Mouse (Mus musculus): ENCODE measurements around the gene Tifa.

The Tifa gene

GRCm38 (mm10) chr3:127862479-127862878, 72.9 kb downstream of the Tifa start:
- no peak for DNase-seq (ENCODE audit: low read depth, low spot score)

DNA sequence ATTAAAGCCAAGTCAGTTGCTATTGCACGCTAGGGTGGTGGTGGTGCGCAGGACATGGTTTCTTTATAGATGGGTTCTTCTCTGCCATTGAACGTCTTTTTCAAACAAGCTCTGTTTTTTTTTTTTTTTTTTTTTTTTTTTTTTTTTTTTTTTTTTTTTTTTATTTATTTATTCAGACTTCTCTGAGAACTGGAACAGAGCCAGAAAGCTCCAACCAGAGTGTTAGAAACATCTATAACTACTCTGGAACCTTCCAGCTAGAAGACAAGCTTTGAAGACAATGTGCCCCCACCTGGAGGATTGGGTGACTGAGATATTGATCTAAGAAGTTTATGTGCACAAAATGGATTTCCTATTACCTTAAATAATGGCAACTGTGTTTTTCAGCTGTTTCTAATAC, 74.0 kb downstream of the Tifa start:
- no peak for DNase-seq (ENCODE audit: low read depth, low spot score)

GRCm38 (mm10) chr3:127864242-127864641, 74.6 kb downstream of the Tifa start:
- no peak for DNase-seq (ENCODE audit: low read depth, low spot score)

DNA sequence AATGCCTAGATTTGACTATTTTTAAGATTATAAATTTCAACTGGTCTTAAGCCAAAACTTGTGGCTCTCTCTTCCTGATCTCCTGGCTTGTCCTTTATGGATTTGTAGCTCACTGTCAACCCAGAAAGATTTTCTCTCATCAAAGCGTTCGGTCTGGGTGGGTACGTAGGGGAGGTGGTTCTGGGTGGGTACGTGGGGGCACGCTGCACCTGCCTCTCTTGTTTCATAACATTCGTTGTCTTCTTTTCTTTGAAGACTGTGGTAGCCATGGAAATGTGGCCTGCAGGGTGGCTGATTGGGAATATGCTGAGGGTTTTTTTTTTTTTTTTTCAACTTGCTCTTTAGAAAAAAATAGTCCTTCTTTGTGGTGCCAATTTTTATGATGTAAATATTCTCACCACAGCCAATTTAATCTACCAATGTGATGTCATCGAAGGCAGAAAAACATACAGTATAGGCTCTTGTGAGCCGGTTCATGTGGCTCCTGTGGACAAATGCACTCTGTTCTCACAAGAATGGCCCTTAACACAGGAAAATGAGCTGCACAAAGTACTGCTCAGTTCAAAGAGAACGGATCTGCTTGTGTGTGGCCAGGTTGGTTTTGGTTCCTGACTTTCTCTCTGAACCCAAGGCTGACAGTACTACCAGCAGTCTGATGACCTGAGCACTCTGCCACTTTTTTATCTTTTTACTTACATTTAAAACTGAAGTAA, 78.6 kb downstream of the Tifa start:
- DNase-seq (ENCODE audit: low read depth, low spot score) = no peak

GRCm38 (mm10) chr3:127868880-127869279, 79.3 kb downstream of the Tifa start:
- no peak for DNase-seq (ENCODE audit: low read depth, low spot score)

DNA sequence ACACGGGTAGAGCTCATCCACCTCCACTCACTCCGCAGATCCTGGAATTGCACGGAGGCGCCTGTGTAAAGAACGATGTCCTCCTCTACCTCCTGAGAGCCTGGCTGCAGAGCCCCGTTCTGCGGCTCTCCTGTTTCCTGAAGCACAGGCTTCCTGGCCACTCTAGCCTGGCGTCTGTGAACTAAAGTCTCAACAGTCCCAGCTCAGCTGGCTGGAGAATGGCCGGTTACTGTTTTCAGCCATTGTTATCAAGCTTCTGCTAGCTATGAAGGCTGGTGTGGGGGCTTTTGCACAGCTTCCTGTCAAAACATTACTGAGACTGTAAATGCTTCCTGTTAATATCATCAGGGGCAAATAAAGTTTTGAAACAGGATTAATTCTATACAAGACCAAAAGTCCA, 82.0 kb downstream of the Tifa start:
- no peak for DNase-seq (ENCODE audit: low read depth, low spot score)

DNA sequence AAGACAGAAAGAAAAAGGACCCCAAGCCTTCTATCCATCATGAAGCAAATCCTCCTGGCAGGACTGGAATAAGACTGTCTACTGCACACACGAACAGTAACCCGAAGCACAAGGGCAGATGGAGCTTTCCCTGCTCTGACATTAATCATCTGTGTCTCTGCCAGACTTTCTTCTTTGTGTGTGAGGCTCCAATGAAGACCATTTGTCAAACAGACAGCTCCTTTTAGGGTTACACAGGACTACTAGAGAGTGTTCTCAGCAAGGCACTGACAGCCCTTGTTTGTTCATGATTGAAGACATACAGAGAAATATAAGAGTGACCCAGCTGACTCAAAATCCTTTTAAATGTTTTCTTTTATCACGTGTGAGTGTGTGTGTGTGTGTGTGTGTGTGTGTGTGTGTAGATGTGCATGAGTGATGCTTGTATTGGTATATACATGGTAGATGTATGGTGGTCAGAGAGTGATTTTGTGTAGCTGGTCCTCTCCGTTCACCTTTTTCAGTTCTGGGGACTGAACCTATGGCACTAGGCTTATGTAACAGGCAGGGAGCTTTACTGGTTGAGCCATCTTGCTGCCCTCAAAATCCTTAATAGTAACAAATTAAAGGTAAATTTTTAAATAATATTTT, 84.8 kb downstream of the Tifa start:
- DNase-seq (ENCODE audit: low read depth, low spot score) = no peak

- DNase-seq (ENCODE audit: low read depth, low spot score) = no peak
Measured at GRCm38 (mm10) chr3:127875059-127875458, 85.5 kb downstream of the Tifa start.

DNA sequence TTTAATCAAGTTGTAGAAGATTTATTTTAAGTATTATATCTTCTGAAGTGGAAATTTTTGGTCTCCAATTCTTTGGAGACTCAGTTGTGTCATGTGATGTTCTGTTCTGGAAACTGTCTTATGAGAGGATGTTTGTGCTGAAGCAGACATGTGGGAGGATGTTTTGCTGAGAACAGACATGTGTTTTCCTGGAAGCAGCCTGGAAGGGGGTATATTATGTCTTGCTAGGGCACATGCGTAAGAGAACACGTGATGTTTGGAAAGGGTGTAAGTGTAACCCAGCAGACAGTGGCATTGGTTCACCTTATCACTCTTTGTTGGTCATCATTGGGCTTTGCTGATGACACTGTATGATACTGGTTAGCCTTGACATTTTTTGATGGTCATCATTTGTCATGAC, 85.9 kb downstream of the Tifa start:
- no peak for DNase-seq (ENCODE audit: low read depth, low spot score)

DNA sequence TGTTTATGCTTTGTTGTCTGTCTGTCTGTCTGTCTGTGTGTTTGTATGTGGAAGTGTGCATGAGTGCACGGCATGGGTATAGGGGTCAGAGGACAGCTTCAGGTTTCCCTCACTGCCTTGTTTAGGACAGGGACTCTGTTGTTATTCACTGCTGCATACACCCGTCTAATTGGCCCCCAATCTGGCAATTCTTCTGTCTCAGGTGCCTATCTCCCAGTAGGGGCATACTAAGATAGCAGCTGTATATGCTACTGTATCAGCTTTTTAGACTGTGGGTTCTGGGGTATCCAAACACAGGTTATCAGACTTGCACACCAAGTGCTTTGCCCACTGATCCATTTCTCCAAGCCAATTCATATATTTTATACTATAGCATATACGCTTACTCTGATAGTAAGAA, 90.4 kb downstream of the Tifa start:
- no peak for DNase-seq (ENCODE audit: low read depth, low spot score)

DNA sequence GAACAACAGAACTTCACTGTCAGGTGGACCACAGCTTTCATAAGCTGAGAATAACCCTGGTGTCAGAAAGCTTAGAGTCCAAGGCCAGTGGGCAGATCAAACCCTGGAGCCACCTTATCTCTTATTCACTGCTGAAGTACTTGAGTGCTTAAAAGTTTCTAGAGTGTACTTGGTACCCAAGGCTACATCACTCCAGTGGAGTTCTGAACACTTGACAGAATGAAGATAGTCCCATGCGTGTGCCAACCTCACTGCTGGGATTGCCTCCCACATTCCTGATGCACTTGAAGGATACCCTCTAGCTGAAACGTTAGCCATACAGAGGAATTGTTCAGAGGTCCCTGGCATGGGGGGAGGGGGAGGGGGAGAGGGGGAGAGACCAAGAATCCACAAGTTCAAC, 92.1 kb downstream of the Tifa start:
- no peak for DNase-seq (ENCODE audit: low read depth, low spot score)

All from ZHBTc4 (cell line).